Mouse (Mus musculus) kidney, adult 8-10 months (tissue): ENCODE data around the gene Ttc27.

Experiments
- DNase-seq, 2 experiments: peaks; one replicate each; pipeline ENCODE4 v3.0.0; 2022

Gene Ttc27

DNA sequence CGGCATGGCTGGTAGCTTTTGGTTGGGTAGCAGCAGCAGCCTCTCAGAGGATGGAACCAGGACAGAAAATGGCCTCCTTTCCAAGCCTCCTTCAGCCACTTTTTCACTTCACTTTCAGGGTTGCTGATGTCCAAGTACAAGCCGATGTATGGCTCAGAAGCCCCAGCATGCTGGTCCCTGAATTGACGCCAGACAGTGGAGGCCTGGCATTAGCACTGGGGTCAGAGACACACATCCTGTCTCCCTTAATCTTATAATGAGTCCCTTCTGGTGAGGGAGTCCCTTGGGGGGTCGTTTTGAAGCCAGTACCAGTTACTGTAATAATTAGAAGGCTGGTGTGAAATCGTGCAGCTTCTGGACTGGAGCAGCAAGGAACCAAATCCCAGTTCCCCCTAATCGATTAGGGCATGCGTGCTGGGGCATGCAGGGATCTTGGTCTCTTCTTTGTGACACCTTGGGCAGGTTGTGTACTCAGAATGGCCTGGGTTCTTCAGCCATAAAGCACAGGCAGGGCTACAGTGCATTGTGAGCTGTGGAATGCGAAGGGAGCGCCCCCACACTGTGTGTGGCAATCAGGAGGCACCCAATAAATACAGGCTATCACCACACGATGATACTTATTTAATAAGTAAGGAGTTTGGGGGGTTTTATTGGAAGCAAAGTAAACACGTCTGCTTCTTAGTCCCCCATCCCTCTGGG lies 171.5 kb downstream of the Ttc27 start:
- DNase-seq = no peak

- no peak for DNase-seq
Measured at GRCm38 (mm10) chr17:74889535-74890117, 172.1 kb downstream of the Ttc27 start.

GRCm38 (mm10) chr17:74902453-74902852 lies 184.9 kb downstream of the Ttc27 start:
- no peak for DNase-seq

DNA sequence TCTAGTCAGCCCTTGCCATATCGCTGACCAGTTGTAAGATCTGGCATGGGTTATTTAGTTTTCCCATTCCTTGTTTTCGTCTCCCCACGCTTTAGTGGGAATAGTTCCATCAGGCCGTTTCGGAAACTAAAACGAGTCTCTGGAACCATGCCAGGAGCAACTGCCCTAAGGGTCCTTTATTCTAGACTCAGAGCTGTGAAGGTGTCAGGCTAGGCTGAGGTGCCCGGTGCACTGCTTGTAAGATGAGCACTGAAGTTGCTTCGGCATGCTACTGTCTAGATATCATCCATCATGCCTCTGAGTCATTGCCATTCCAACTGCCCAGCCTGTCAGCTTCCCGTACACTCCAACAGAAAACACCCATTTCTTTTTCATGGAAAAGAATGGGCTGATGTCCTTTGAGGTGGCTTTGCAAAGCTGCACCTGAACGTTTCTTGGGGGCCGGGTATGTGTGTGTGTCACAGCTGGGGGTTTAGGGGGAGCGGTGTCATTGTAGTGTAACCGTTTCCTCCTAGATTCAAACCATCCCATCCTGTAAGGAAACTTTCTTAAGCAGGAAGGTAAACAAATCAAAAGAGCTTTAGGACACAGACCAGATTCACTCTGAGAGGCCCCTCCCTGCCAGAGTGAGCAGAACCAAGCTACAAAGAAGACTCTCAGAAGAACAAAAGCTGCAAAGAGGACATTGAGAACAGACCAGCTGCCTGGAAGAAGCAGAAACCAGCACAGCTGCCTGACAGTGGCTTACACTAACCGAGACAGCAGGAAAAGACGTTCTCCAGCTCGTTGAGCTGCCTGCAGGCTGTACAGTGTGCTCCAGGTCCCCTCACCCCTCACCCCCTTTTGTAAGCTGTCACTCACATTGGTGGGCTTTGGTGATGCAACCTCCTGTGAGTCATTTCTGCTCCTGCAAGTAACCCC lies 186.1 kb downstream of the Ttc27 start:
- no peak for DNase-seq

DNA sequence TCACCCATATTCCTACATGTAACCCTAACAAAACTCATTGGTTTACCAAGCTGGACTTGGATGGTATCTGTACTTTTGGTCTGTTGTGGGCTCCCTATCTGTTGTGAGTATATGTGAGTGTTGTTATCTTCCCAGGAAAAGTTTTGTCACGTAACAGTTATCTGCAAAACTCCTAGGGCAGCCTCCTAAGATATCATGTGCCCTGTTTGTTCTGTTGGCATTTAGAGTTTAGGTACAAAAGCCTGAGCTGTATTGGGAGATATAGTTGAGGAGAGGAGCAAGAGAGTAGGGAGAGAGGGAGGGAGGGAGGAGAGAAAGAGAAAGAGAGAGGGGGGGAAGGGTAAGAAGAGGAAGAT lies 186.8 kb downstream of the Ttc27 start:
- no peak for DNase-seq

DNA sequence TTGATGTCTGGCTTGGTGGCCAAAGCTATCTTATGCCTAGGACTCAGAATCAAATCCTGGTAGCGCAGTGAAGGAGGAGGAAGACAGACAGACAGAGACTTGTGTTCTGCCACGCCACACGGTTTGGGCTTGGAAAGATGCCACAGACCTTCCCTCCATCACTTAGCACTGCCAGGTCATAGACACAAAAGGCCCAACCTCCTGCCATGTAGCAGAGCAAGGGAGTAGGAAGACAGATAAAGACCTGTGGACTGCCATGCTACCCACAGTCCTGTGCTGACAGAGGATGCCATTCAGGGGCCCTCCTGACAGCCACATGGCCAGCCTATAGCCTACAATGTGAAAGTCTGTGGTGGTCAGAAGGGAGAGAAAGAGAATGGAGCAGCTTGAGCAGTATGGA lies 187.4 kb downstream of the Ttc27 start:
- DNase-seq = no peak

GRCm38 (mm10) chr17:74912995-74913394 lies 195.5 kb downstream of the Ttc27 start:
- DNase-seq = peak in 1 of 2 experiments; percentile 7
